Mouse (Mus musculus) forebrain, embryonic 15.5 days (tissue): ENCODE measurements at regions not wholly inside any gene's neighbourhood (a gene's known extent, or its start where the extent isn't known, plus 50 kb on each side); places are given as distances from the start of the nearest gene placed in this dataset.
A peak's percentile ranks its signal among the peaks of the same experiment; 100 is the strongest.
"Not testable (repeated sequence)": the region's sequence is repeated elsewhere in the genome, so short reads cannot be mapped to it uniquely, and the experiment has no call there.

ENCODE experiments used
- ATAC-seq: fragments of 200-750 bp; cut with Nextera tagmentation; replicated peaks from 2 replicates; pipeline ENCODE4 v1.8.0; 2017; ENCODE audit warnings: mild to moderate bottlenecking, moderate TSS enrichment, moderate library complexity
- H3K27ac ChIP-seq: fragments of 300-500 bp; sonication (generic); replicated peaks from 2 replicates; pipeline ENCODE4 v1.5.1; 2015; ENCODE audit warnings: mild to moderate bottlenecking, inconsistent platforms
- H3K27me3 ChIP-seq: fragments of 300-500 bp; sonication (generic); 2 replicates; pipeline ENCODE4 v1.6.1; 2015; ENCODE audit warnings: inconsistent platforms
- H3K36me3 ChIP-seq: fragments of 300-500 bp; sonication (generic); 2 replicates; pipeline ENCODE4 v1.6.1; 2015; ENCODE audit warnings: mild to moderate bottlenecking, inconsistent platforms
- H3K4me1 ChIP-seq: fragments of 300-500 bp; sonication (generic); 2 replicates; pipeline ENCODE4 v1.6.1; 2015; ENCODE audit warnings: inconsistent platforms
- H3K4me2 ChIP-seq: fragments of 300-500 bp; sonication (generic); replicated peaks from 2 replicates; pipeline ENCODE4 v1.6.1; 2015; ENCODE audit warnings: mild to moderate bottlenecking, inconsistent platforms
- H3K4me3 ChIP-seq: fragments of 300-500 bp; sonication (generic); 2 replicates; pipeline ENCODE4 v1.5.1; 2015; ENCODE audit warnings: mild to moderate bottlenecking, inconsistent platforms
- H3K9ac ChIP-seq: fragments of 300-500 bp; sonication (generic); replicated peaks from 2 replicates; pipeline ENCODE4 v1.6.1; 2015; ENCODE audit warnings: mild to moderate bottlenecking, inconsistent platforms
- H3K9me3 ChIP-seq: fragments of 300-500 bp; sonication (generic); 2 replicates; pipeline ENCODE4 v1.6.1; 2016; ENCODE audit warnings: inconsistent platforms
- WGBS: fragments of 180-500 bp; shearing (Covaris S2); methylation state at CpG from one replicate; pipeline ENCODE4 v1.1.7; 2015; ENCODE audit warnings: mixed read lengths; 5-methylcytosine and 5-hydroxymethylcytosine counted together

DNA sequence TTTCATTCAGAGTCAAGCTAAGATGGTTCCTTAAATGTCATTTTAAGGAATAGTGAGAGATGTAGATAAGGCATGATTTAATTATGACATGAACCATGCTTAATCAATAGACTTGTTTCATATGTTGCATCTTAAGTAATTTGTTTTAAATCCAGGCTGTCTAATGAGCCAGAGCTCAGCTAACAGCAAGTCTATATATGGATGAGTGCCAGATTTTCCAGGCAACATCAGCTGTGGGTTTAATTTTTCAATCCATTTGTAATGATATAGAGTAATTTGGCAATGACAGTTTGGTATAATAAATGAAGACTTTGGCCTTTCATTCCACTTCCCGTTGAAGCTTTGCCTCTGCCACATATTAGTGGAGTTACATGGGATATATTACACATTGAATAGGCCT lies 677.3 kb upstream of the Sorcs1 start:
- Histone ChIP-seq H3K9me3 (no peaks in the 10 kb centered on the region), H3K4me3 (no peak overlapping the region), H3K27ac (no peak overlapping the region), H3K4me1 (no peaks in the 10 kb centered on the region), H3K27me3 (no peaks in the 10 kb centered on the region), H3K9ac (no peak overlapping the region), H3K36me3 (no peaks in the 10 kb centered on the region), H3K4me2 (no peak overlapping the region)
- 62% methylated on average over 1 of the region's 1 CpGs for WGBS
- ATAC-seq = no peak

GRCm38 (mm10) chr19:51340491-51340890 lies 662.0 kb upstream of the Sorcs1 start:
- no peaks in the 10 kb centered on the region for H3K9me3 ChIP-seq
- H3K9ac ChIP-seq = no peak overlapping the region
- no peak overlapping the region for H3K4me3 ChIP-seq
- no peak for ATAC-seq
- H3K36me3 ChIP-seq = no peaks in the 10 kb centered on the region
- no peak overlapping the region for H3K27ac ChIP-seq
- H3K27me3 ChIP-seq = no peaks in the 10 kb centered on the region
- H3K4me1 ChIP-seq = no peaks in the 10 kb centered on the region
- H3K4me2 ChIP-seq = no peak overlapping the region
- WGBS = 94% methylated on average over 2 of the region's 2 CpGs

- no peaks in the 10 kb centered on the region for H3K4me1 ChIP-seq
- H3K4me2 ChIP-seq = no peak overlapping the region
- H3K9me3 ChIP-seq = no peaks in the 10 kb centered on the region
- no peak overlapping the region for H3K27ac ChIP-seq
- ATAC-seq = no peak
- H3K36me3 ChIP-seq = no peaks in the 10 kb centered on the region
- H3K4me3 ChIP-seq = no peak overlapping the region
- no peak overlapping the region for H3K9ac ChIP-seq
- WGBS = 61% methylated on average over 2 of the region's 2 CpGs
- H3K27me3 ChIP-seq = no peaks in the 10 kb centered on the region
These were observed 651.6 kb upstream of the Sorcs1 start for GRCm38 (mm10) chr19:51330010-51330409.

GRCm38 (mm10) chr19:51303708-51304107 lies 625.3 kb upstream of the Sorcs1 start:
- H3K9me3 ChIP-seq = no peaks in the 10 kb centered on the region
- H3K4me1 ChIP-seq = no peaks in the 10 kb centered on the region
- ATAC-seq = no peak
- no peak overlapping the region for H3K4me2 ChIP-seq
- no peaks in the 10 kb centered on the region for H3K27me3 ChIP-seq
- H3K9ac ChIP-seq = no peak overlapping the region
- H3K27ac ChIP-seq = no peak overlapping the region
- no peaks in the 10 kb centered on the region for H3K36me3 ChIP-seq
- H3K4me3 ChIP-seq = no peak overlapping the region
- 79% methylated on average over 3 of the region's 3 CpGs for WGBS

DNA sequence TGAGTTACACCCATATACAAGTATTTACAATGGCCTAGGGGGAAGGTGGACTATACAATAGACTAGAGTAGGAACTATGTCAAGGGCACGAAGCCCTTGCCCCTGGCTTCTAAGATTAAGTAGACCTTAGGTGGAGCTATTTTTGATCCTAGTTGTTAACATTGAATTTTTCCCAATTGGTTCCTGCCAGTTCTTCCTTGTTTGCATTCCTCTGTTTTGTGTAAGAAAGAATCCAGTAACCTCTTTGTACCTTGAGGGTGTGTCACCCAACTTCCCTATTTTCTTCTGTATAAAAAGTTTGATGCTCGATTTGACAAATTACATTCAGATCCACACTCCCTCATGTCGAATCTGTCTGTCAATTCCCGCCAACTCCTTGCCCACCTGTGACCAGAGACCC lies 618.2 kb upstream of the Sorcs1 start:
- H3K9me3 ChIP-seq, H3K27me3 ChIP-seq, H3K4me2 ChIP-seq, H3K27ac ChIP-seq, H3K4me1 ChIP-seq, H3K4me3 ChIP-seq, H3K36me3 ChIP-seq, ATAC-seq, H3K9ac ChIP-seq: not testable (repeated sequence)
- 80% methylated on average over 4 of the region's 4 CpGs for WGBS

DNA sequence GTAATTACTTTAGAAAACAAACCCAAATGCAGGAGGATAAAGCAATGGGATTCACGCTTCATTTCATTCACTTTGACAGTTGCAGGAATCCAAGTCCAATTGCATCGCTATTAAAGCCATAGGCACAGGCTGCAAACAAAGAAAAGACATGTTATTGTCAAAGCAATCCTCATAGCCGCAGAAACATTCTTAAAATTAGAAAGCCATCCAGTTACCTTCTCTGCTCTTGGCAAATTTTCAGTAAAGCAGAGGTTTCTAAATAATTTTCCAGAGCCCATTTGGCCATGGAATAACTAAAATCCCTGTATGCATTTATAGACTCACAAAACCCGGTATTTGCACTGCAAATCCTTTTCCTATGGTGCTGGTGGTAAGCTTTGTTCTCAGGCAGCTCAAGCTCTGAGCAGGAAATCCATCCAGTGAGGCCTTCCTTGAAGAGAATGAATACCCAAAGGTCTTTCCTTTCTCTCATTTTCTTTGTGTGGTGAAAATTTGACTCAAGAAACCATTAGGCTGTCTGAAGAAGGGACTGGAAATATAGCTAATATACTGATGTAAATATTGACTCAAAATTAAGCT lies 590.6 kb upstream of the Sorcs1 start:
- Histone ChIP-seq H3K9ac (no peak overlapping the region), H3K4me1 (peaks cover 7% of the 10 kb centered on the region), H3K4me2 (no peak overlapping the region), H3K9me3 (no peaks in the 10 kb centered on the region), H3K36me3 (no peaks in the 10 kb centered on the region), H3K27me3 (no peaks in the 10 kb centered on the region), H3K27ac (peak overlapping the region; percentile 41; the same call in 1 of the 2 replicates), H3K4me3 (no peak overlapping the region)
- 14% methylated on average over 4 of the region's 4 CpGs for WGBS
- no peak for ATAC-seq

DNA sequence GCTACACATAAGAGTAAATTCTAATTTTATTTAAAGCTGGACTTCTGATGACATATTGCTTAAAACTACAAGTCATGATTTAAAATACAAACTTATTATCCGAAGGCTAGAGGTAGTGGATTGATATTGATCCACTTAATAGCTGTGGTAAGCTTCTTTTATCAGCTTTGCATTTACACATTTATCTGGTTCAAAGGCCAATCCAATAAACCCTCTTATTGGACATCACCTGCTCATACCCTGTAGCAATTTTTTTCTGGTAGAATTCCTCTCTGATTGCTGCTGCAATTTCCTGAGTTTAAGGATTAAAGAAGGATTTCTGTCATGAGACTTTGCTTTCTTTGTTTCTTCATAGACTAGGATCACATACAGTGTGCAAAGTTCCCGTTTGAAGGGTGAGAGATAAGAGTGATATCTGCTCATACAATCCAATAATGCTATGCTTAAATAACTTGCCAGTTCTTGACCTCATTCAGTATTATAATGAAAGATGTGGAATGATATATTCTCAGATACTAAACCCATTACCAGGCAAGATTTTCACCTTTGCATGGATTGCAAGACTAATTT lies 561.9 kb upstream of the Sorcs1 start:
- H3K4me1 ChIP-seq = no peaks in the 10 kb centered on the region
- 72% methylated on average over 2 of the region's 2 CpGs for WGBS
- H3K4me2 ChIP-seq = no peak overlapping the region
- H3K9ac ChIP-seq = no peak overlapping the region
- no peaks in the 10 kb centered on the region for H3K27me3 ChIP-seq
- H3K4me3 ChIP-seq = no peak overlapping the region
- H3K27ac ChIP-seq = no peak overlapping the region
- no peak for ATAC-seq
- H3K9me3 ChIP-seq = no peaks in the 10 kb centered on the region
- no peaks in the 10 kb centered on the region for H3K36me3 ChIP-seq

DNA sequence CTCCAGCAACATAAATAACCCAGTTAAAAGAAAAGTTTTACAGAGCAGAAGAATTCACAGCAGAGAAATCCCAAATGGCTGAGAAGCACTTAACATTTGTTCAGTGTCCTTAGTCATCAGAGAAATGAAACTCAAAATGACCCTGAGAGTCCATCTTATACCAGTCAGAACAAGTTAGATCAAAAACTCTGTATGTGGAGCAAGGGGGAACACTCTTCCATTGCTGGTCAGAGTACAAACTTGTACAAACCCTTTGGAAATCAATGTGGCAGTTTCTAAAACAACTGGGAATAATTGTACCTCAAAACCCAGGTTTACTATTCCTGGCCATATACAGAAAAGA lies 559.7 kb upstream of the Sorcs1 start:
- no peaks in the 10 kb centered on the region for H3K4me1 ChIP-seq
- no peak overlapping the region for H3K27ac ChIP-seq
- no peak overlapping the region for H3K4me2 ChIP-seq
- H3K27me3 ChIP-seq = no peaks in the 10 kb centered on the region
- no peaks in the 10 kb centered on the region for H3K9me3 ChIP-seq
- H3K4me3 ChIP-seq = no peak overlapping the region
- H3K36me3 ChIP-seq = no peaks in the 10 kb centered on the region
- no peak overlapping the region for H3K9ac ChIP-seq
- ATAC-seq = no peak

GRCm38 (mm10) chr19:51237509-51238180 lies 559.2 kb upstream of the Sorcs1 start:
- H3K36me3 ChIP-seq = no peaks in the 10 kb centered on the region
- H3K4me3 ChIP-seq = no peak overlapping the region
- no peak overlapping the region for H3K27ac ChIP-seq
- no peak for ATAC-seq
- no peaks in the 10 kb centered on the region for H3K27me3 ChIP-seq
- H3K4me2 ChIP-seq = no peak overlapping the region
- WGBS = 91% methylated on average over 1 of the region's 1 CpGs
- H3K4me1 ChIP-seq = peaks cover under 1% of the 10 kb centered on the region; the same call in 1 of the 2 replicates
- H3K9me3 ChIP-seq = no peaks in the 10 kb centered on the region
- H3K9ac ChIP-seq = no peak overlapping the region

GRCm38 (mm10) chr19:51232525-51232924 lies 554.1 kb upstream of the Sorcs1 start:
- H3K4me1 ChIP-seq = peaks cover 3% of the 10 kb centered on the region; the same call in 1 of the 2 replicates
- H3K9me3 ChIP-seq = no peaks in the 10 kb centered on the region
- no peak overlapping the region for H3K4me2 ChIP-seq
- 5% methylated on average over 2 of the region's 2 CpGs for WGBS
- H3K27me3 ChIP-seq = no peaks in the 10 kb centered on the region
- ATAC-seq = no peak
- no peaks in the 10 kb centered on the region for H3K36me3 ChIP-seq
- no peak overlapping the region for H3K27ac ChIP-seq
- H3K4me3 ChIP-seq = no peak overlapping the region
- H3K9ac ChIP-seq = no peak overlapping the region

DNA sequence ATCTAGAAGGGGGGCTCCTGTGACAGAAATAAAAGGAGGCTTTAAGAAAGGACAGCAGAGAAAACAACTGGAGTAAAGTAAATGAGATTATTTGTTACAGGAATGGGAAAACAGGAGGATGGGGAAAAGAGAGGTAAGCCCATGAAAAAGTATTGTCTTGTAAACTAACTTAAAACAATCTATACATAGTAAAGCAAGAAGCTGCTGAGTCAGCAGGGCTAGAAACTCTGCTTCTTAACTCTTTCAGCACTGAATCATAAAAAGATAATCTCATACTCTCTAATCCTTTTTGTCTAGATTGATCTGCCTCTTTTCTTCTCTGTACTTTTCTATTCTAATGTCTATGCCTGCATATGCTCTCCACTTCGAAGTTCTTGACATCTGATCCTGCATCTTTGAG lies 548.5 kb upstream of the Sorcs1 start:
- H3K27ac ChIP-seq = no peak overlapping the region
- H3K27me3 ChIP-seq = no peaks in the 10 kb centered on the region
- H3K36me3 ChIP-seq = no peaks in the 10 kb centered on the region
- H3K9me3 ChIP-seq = no peaks in the 10 kb centered on the region
- H3K4me2 ChIP-seq = no peak overlapping the region
- H3K9ac ChIP-seq = no peak overlapping the region
- WGBS = 37% methylated on average over 1 of the region's 1 CpGs
- no peak overlapping the region for H3K4me3 ChIP-seq
- ATAC-seq = no peak
- no peaks in the 10 kb centered on the region for H3K4me1 ChIP-seq

GRCm38 (mm10) chr19:51201391-51201790 lies 522.9 kb upstream of the Sorcs1 start:
- no peaks in the 10 kb centered on the region for H3K27me3 ChIP-seq
- H3K4me2 ChIP-seq = no peak overlapping the region
- H3K9me3 ChIP-seq = 0 out of 2 replicates have a peak, but pooled peaks cover 4% of the 10 kb centered on the region
- H3K4me1 ChIP-seq = no peaks in the 10 kb centered on the region
- no peak for ATAC-seq
- H3K27ac ChIP-seq = no peak overlapping the region
- H3K4me3 ChIP-seq = no peak overlapping the region
- H3K9ac ChIP-seq = no peak overlapping the region
- H3K36me3 ChIP-seq = no peaks in the 10 kb centered on the region
